Mouse (Mus musculus): Measurements from ENCODE around the gene Rhag. TPM values are rescaled to one million over a fixed set of nuclear protein-coding genes. Genes with fewer than 3 reads are reported as not detected.

Gene Rhag
- total RNA-seq, 2 experiments from 2014 or later = not detected

- intact Hi-C loops (cut with DNase I) = loop anchor here (5.0 kb wide), 2 partner anchors 76 to 664 kb away; no protein-coding TSS in a partner anchor
- no peak for DNase-seq (ENCODE audit: extremely low spot score in 1 of 2, low spot score in 2 of 2)
- no peak for TF ChIP-seq CTCF (IDR thresholded peaks at IDR 0.05)
- H3K27ac ChIP-seq = no peak overlapping the region
- H3K4me3 ChIP-seq = no peak overlapping the region
Observed at GRCm38 (mm10) chr17:40821477-40821876, 10.6 kb downstream of the Rhag start.

GRCm38 (mm10) chr17:40823817-40824216, 12.9 kb downstream of the Rhag start:
- Histone ChIP-seq H3K27ac (no peak overlapping the region), H3K4me3 (no peak overlapping the region)
- intact Hi-C loops (cut with DNase I) = loop anchor here (5.0 kb wide), 2 partner anchors 73 to 667 kb away; no protein-coding TSS in a partner anchor
- no peak for DNase-seq (ENCODE audit: extremely low spot score in 1 of 2, low spot score in 2 of 2)
- peak; percentile 58 for TF ChIP-seq CTCF (IDR thresholded peaks at IDR 0.05)

- intact Hi-C loops (cut with DNase I) = loop anchor here (5.0 kb wide), 2 partner anchors 73 to 667 kb away; no protein-coding TSS in a partner anchor
- Histone ChIP-seq H3K4me3 (no peak overlapping the region), H3K27ac (no peak overlapping the region)
- peak; percentile 51 for TF ChIP-seq CTCF (IDR thresholded peaks at IDR 0.05)
- no peak for DNase-seq (ENCODE audit: extremely low spot score in 1 of 2, low spot score in 2 of 2)
Observed at GRCm38 (mm10) chr17:40824549-40824948, 13.6 kb downstream of the Rhag start.

GRCm38 (mm10) chr17:40831870-40832269, 20.9 kb downstream of the Rhag start:
- Histone ChIP-seq H3K27ac (no peak overlapping the region), H3K4me3 (no peak overlapping the region)
- intact Hi-C loops (cut with DNase I) = no loop called here
- DNase-seq (ENCODE audit: extremely low spot score in 1 of 2, low spot score in 2 of 2) = no peak
- no peak; the same call in none of the 2 replicates for TF ChIP-seq CTCF (IDR thresholded peaks at IDR 0.05)

GRCm38 (mm10) chr17:40837308-40837707, 26.4 kb downstream of the Rhag start:
- TF ChIP-seq CTCF (IDR thresholded peaks at IDR 0.05) = peak; percentile 33
- Histone ChIP-seq H3K4me3 (no peak overlapping the region), H3K27ac (no peak overlapping the region)
- DNase-seq (ENCODE audit: extremely low spot score in 1 of 2, low spot score in 2 of 2) = no peak
- intact Hi-C loops (cut with DNase I) = no loop called here

GRCm38 (mm10) chr17:40855065-40855464, 44.1 kb downstream of the Rhag start:
- intact Hi-C loops (cut with DNase I) = no loop called here
- Histone ChIP-seq H3K4me3 (no peak overlapping the region), H3K27ac (no peak overlapping the region)
- no peak for TF ChIP-seq CTCF (IDR thresholded peaks at IDR 0.05)
- DNase-seq (ENCODE audit: extremely low spot score in 1 of 2, low spot score in 2 of 2) = no peak

GRCm38 (mm10) chr17:40868952-40869747, 58.2 kb downstream of the Rhag start:
- TF ChIP-seq CTCF (IDR thresholded peaks at IDR 0.05) = no peak
- Histone ChIP-seq H3K27ac (no peak overlapping the region), H3K4me3 (no peak overlapping the region)
- intact Hi-C loops (cut with DNase I) = no loop called here
- no peak for DNase-seq (ENCODE audit: extremely low spot score in 1 of 2, low spot score in 2 of 2)

- H3K27ac ChIP-seq = no peak overlapping the region
- DNase-seq (ENCODE audit: extremely low spot score in 1 of 2, low spot score in 2 of 2) = no peak
- intact Hi-C loops (cut with DNase I) = no loop called here
- H3K4me3 ChIP-seq = no peak overlapping the region
- TF ChIP-seq CTCF (IDR thresholded peaks at IDR 0.05) = no peak
Observed at GRCm38 (mm10) chr17:40872626-40873025, 61.7 kb downstream of the Rhag start.

GRCm38 (mm10) chr17:40873582-40874011, 62.7 kb downstream of the Rhag start:
- intact Hi-C loops (cut with DNase I) = no loop called here
- DNase-seq (ENCODE audit: extremely low spot score in 1 of 2, low spot score in 2 of 2) = no peak
- Histone ChIP-seq H3K27ac (no peak overlapping the region), H3K4me3 (no peak overlapping the region)
- TF ChIP-seq CTCF (IDR thresholded peaks at IDR 0.05) = no peak

GRCm38 (mm10) chr17:40874701-40875100, 63.8 kb downstream of the Rhag start:
- TF ChIP-seq CTCF (IDR thresholded peaks at IDR 0.05) = no peak
- H3K27ac ChIP-seq = no peak overlapping the region
- intact Hi-C loops (cut with DNase I) = no loop called here

GRCm38 (mm10) chr17:40875568-40875967, 64.6 kb downstream of the Rhag start:
- Histone ChIP-seq H3K27ac (no peak overlapping the region), H3K4me3 (no peak overlapping the region)
- no peak for TF ChIP-seq CTCF (IDR thresholded peaks at IDR 0.05)
- no peak for DNase-seq (ENCODE audit: extremely low spot score in 1 of 2, low spot score in 2 of 2)
- intact Hi-C loops (cut with DNase I) = no loop called here

More at GRCm38 (mm10) chr17:40874701-40875100, 63.8 kb downstream of the Rhag start:
- H3K4me3 ChIP-seq = no peak overlapping the region
- no peak for DNase-seq (ENCODE audit: extremely low spot score in 1 of 2, low spot score in 2 of 2)

- no peak overlapping the region for H3K27ac ChIP-seq
- intact Hi-C loops (cut with DNase I) = no loop called here
- no peak overlapping the region for H3K4me3 ChIP-seq
- no peak for TF ChIP-seq CTCF (IDR thresholded peaks at IDR 0.05)
- DNase-seq (ENCODE audit: extremely low spot score in 1 of 2, low spot score in 2 of 2) = no peak
Observed at GRCm38 (mm10) chr17:40877741-40878140, 66.8 kb downstream of the Rhag start.

- Histone ChIP-seq H3K4me3 (peak overlapping the region; percentile 57), H3K27ac (no peak overlapping the region)
- intact Hi-C loops (cut with DNase I) = no loop called here
- DNase-seq (ENCODE audit: extremely low spot score in 1 of 2, low spot score in 2 of 2) = no peak
- TF ChIP-seq CTCF (IDR thresholded peaks at IDR 0.05) = no peak
Observed at GRCm38 (mm10) chr17:40879528-40879923, 68.6 kb downstream of the Rhag start.
